Mouse (Mus musculus) small intestine, adult 2 months (tissue): Measurements from ENCODE around the gene 1810013L24Rik.

Experiments
- CTCF ChIP-seq: fragments of 200-500 bp; IDR thresholded peaks from 2 replicates; pipeline ENCODE4 v1.5.1; 2012; ENCODE audit warnings: low read depth, mild to moderate bottlenecking, control low read depth, inconsistent platforms, low read length, moderate library complexity, mixed read lengths; ENCODE audit not compliant: insufficient replicate concordance, insufficient read length; ENCODE audit errors: extremely low read depth
- POLR2A ChIP-seq: fragments of 200-500 bp; IDR thresholded peaks from 2 replicates; pipeline ENCODE4 v1.6.1; 2012; ENCODE audit warnings: low read depth, mild to moderate bottlenecking, control low read depth, inconsistent platforms, low read length, moderate library complexity

GRCm38 (mm10) chr16:8845986-8846385, 16.1 kb downstream of the 1810013L24Rik start:
- TF ChIP-seq CTCF (no peak), POLR2A (no peak)
